Mouse (Mus musculus) left cerebral cortex, postnatal 10 days (tissue): Measurements from ENCODE around the gene Lypd5. TPM values are rescaled to one million over a fixed set of nuclear protein-coding genes. Genes with fewer than 3 reads are reported as not detected.
"Not testable (repeated sequence)": the region's sequence is repeated elsewhere in the genome, so short reads cannot be mapped to it uniquely, and the experiment has no call there.

Experiments used
- DNase-seq, 2 experiments: peaks; one replicate each; pipeline ENCODE4 v3.0.0; 2021 to 2022; ENCODE audit warnings: low spot score in 2 of 2, mixed read lengths in 1 of 2; ENCODE audit errors: extremely low spot score in 1 of 2
- intact Hi-C: fragments of 180-260 bp; cut with DNase I; formaldehyde crosslinking; loops from one replicate; pipeline ENCODE4 v1.15.1; 2025
- microRNA-seq: library from miRNA; unstranded; fragments of <30 nt; microRNA quantifications from one replicate; pipeline ENCODE4 v1.2.0, GENCODE M21; 2022
- total RNA-seq, 2 experiments: library from RNA; stranded (reverse); gene quantifications; 2 replicates each; pipeline ENCODE4 v1.2.3; 2021

Gene Lypd5
- total RNA-seq, 2 experiments from 2014 or later = 0.15 TPM; not detected in 1

- intact Hi-C loops = no loop called here
- no peak for DNase-seq
Measured at GRCm38 (mm10) chr7:24400082-24400452, 51.1 kb downstream of the Lypd5 start.

GRCm38 (mm10) chr7:24400489-24400888, 51.5 kb downstream of the Lypd5 start:
- DNase-seq, intact Hi-C loops: not testable (repeated sequence)

GRCm38 (mm10) chr7:24402851-24403250, 53.9 kb downstream of the Lypd5 start:
- intact Hi-C loops = no loop called here
- no peak for DNase-seq

Small RNA genes within 50 kb of the gene (microRNA-seq; reads per million reads assigned to microRNA genes)
- gene Gm27592 = not detected

Other genes with a start within 250 kb of the Lypd5 start
- gene Zfp112, start 236.9 kb upstream of the Lypd5 start, total RNA-seq = 1 to 10 TPM; 8.7 to 8.8 TPM
- 10 to 100 TPM; 18.3 to 19.5 TPM for gene Zfp235, start 215.0 kb upstream of the Lypd5 start, total RNA-seq
- gene Zfp114, start 174.1 kb upstream of the Lypd5 start, total RNA-seq = 1 to 10 TPM; 4.5 to 4.9 TPM
- gene Zfp111, start 137.8 kb upstream of the Lypd5 start, total RNA-seq = 10 to 100 TPM in 1 of 2 experiments, 1 to 10 TPM in 1; 8.6 to 10.2 TPM
- 1 to 10 TPM; 5.1 to 6.1 TPM for gene Zfp109, start 111.6 kb upstream of the Lypd5 start, total RNA-seq
- gene Zfp108, start 94.4 kb upstream of the Lypd5 start, total RNA-seq = 1 to 10 TPM; 6.1 to 6.6 TPM
- gene Zfp93, start 78.8 kb upstream of the Lypd5 start, total RNA-seq = 1 to 10 TPM; 8.7 to 8.9 TPM
- 10 to 100 TPM; 20.6 to 21.3 TPM for gene Zfp61, start 48.0 kb upstream of the Lypd5 start, total RNA-seq
- 10 to 100 TPM; 14.8 to 16.0 TPM for gene Zfp94, start 32.5 kb upstream of the Lypd5 start, total RNA-seq
- not detected for gene Tescl, start 15.3 kb upstream of the Lypd5 start, total RNA-seq
- under 1 TPM; 0.17 to 0.41 TPM for gene Kcnn4, start 21.1 kb downstream of the Lypd5 start, total RNA-seq
- 10 to 100 TPM; 34.1 to 39.1 TPM for gene Smg9, start 50.4 kb downstream of the Lypd5 start, total RNA-seq
- gene Irgc1, start 103.1 kb downstream of the Lypd5 start, total RNA-seq = under 1 TPM in 1 of 2 experiments, not detected in 1; 0.20 TPM
- gene Plaur, start 113.3 kb downstream of the Lypd5 start, total RNA-seq = 1 to 10 TPM in 1 of 2 experiments, under 1 TPM in 1; 0.85 to 1.4 TPM
- 100 to 1,000 TPM; 305 to 320 TPM for gene Cadm4, start 132.8 kb downstream of the Lypd5 start, total RNA-seq
- gene Zfp428, start 157.8 kb downstream of the Lypd5 start, total RNA-seq = 10 to 100 TPM; 61.9 to 67.5 TPM
- not detected for gene AC161166.1, start 163.3 kb downstream of the Lypd5 start, total RNA-seq
- 100 to 1,000 TPM; 105 to 110 TPM for gene Irgq, start 181.5 kb downstream of the Lypd5 start, total RNA-seq
- gene Pinlyp, start 196.9 kb downstream of the Lypd5 start, total RNA-seq = not detected
- gene Xrcc1, start 197.1 kb downstream of the Lypd5 start, total RNA-seq = 10 to 100 TPM; 32.5 to 41.2 TPM
- gene Ethe1, start 238.3 kb downstream of the Lypd5 start, total RNA-seq = 10 to 100 TPM; 11.9 to 13.0 TPM
- 1 to 10 TPM; 7.7 to 8.3 TPM for gene Zfp575, start 238.4 kb downstream of the Lypd5 start, total RNA-seq